Mouse (Mus musculus): Measurements from ENCODE around the gene Adh4. TPM values are rescaled to one million over a fixed set of nuclear protein-coding genes. Genes with fewer than 3 reads are reported as not detected.
"Not testable (repeated sequence)": the region's sequence is repeated elsewhere in the genome, so short reads cannot be mapped to it uniquely, and the experiment has no call there.

Adh4 gene
- polyA plus RNA-seq, 1 experiment: 0.34 TPM

DNA sequence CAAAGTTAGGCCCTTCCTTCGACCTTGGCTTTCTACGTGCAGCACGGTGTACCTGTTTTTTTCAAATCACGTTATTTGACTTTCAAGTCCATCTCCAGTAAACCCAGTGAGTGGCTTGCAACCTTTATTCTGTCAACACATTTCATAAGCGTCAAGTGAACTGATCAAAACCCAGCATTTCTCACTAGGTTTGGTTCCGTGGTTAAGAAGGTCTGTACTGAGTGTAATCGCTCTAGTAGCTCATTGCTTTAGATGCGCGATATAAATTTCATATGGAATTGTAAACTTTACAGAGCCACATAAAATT is 28.2 kb downstream of the Adh4 start:
- DNase-seq (ENCODE audit: low read depth): no peak

DNA sequence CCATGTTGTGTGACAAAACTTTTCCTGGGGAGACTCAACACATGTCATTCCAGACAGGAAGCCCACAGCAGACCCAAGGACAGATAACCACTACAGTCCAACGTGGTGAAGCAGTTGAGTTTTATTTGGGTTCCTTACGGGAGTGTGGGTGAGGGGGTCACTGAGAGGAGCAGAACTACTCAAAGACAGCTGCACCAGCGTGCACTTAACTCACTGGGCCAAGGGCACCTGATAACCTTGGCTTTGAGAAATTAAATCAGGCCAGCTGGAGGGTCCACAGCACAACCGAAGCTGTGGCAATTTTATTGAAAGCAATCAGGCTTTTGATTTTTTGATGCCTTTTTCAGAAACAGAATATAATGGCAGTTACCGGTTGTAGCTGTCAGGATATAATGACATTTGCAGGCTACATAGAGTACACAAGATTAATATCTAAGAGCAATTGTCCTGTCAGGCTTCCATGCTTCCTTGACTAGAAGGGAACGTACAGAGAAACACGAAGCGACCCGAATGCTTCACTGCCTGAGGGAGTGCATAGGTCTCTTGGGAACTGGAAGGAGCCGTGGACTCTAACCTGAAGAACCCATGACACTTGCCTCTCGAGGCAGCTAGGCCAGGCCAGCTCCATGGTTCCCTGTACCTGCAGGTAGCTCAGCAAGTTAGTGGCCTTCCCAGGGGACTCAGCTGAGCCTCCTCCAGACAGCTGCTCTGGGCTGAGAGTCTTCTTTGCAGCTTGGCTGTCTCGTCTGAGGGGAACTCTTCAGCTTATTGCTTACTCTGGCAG is 33.0 kb downstream of the Adh4 start:
- DNase-seq (ENCODE audit: low read depth): no peak

DNA sequence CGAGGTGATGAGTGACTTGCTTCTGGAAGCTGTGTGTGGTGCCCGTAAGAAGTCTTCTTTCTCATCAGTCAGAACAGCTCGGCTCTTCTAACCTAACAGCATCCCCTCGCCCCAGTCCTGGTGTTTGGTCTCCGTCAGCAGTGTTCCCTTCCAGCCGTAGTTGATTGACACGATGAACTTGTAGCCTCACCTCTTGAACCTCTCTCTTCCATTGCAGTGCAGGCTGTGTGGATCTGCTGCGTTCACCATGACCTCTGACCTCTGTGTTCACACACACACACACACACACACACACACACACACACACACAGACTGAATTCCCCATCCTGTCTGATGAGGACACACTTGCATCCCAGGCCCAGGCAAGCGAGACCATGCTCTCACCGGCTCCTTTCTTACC is 36.9 kb downstream of the Adh4 start:
- DNase-seq (ENCODE audit: low read depth): no peak

DNA sequence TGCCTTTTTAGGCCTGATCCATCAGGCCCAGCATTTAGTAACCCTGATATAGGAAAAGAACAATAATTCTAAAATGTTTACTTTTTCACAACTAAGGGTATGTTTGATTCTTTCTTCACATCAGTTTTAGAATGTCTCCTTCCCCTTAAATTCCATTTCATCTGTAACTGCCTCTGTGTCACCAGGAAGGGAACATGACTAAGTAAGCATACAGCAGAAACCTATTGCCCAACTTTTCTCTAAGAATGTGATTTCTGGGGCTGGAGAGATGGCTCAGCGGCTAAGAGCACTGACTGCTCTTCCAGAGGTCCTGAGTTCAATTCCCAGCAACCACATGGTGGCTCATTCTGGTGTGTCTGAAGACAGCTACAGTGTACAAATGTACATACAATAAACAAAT is 39.0 kb downstream of the Adh4 start:
- no peak for DNase-seq (ENCODE audit: low read depth)

DNA sequence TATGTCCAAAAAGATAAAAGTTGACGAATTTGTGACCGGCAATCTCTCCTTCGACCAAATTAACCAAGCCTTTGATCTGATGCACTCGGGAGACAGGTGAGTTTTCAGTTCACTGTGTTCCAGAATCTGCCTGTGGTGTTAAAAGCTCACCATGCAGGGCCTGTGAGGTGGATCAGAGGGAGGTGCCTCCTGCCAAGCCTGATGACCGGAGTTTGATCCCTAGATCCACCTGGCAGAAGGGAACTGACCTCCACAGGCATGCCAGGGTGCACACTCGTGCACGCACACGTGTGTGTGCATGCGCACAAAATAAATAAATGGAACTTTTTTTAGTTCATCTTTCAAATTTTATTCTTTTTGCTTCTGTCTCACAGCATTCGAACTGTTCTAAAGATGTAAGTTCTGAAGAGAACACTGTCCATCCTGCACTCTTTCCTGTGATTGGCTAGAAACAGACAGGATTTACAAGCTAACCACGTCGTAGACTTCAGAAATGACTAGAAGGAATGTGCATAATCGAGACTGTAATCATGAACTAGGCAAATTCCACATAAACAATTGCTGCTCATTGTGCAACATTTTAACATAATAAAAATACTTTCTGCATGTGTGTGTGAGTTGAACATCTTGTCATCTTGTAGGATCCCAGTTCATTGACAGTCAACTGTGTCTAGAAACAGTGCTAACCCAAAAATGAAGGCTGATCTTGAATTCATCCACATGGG is 39.6 kb downstream of the Adh4 start:
- no peak for DNase-seq (ENCODE audit: low read depth)

DNA sequence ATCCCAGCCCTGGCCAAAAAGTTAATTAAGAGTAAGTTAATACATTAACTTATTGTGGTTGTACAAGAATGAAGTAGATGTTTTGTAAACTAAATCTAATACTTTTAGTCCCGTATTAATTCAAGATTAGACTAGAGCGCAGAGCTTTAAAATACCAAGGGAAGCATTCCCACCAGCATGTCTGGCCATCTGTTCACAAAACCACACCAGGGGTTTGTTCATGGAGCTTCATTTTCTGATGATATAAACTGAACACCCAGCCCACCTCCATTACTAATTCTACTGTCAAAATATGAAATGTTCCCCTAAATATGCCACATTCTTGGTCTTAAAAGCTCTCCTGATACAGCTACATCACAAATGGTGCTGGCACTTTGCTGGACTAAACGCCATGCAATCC is 43.2 kb downstream of the Adh4 start:
- DNase-seq (ENCODE audit: low read depth): no peak

DNA sequence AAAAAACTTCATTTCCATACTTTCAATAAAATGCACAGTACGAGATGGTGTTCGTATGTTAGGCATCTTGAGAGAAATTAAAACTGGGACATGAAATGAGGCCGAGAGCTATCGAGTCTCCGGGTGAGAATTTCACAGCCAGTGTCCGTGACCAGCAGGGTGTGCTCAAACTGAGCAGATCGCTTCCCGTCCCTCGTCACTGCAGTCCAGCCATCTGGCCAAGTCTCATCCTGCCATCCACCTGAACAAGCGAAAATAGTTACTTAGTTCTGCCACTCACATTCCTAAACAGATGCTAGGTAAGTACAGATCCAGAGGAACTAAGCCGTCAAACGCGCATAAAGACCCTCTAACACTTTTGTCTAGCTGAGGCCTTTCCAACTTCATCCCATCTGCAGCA is 45.0 kb downstream of the Adh4 start:
- DNase-seq (ENCODE audit: low read depth): no peak

DNA sequence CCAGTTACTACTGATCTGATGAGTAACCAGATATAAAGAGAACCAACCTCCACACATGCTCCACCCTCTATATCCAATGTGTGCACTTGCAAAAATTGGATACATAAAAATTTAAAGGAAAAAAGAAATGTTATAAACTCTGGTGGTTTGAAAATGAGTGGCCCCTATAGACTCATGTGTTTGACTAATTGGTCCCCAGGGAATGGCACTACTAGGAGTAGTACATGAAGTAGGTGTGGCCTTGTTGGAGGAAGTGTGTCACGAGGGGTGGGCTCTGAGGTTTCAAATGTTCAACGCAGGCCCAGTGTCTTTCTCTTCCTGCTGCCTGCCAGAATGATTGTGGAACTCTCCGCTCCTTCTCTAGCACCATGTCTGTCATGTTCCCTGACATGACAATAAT is 46.6 kb downstream of the Adh4 start:
- no peak for DNase-seq (ENCODE audit: low read depth)

DNA sequence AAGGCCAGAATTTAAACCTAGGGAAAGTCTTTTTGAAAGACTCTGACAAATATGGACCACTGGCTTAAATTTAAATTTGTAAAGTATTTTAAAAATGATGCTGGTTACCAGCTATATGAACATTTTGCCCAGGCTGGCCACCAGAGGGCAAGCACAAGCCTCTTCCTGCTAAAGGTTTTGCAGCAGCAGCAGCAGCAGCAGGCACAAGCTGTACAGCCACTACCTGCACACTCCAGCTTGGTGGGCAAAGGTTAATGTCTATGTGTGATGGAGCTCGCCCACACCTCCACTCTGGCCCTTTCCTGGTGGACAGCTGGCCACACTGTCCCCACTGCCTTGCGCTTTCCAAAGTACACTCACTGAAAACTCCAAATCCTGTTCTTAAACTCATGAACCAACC is 47.9 kb downstream of the Adh4 start:
- no peak for DNase-seq (ENCODE audit: low read depth)

DNA sequence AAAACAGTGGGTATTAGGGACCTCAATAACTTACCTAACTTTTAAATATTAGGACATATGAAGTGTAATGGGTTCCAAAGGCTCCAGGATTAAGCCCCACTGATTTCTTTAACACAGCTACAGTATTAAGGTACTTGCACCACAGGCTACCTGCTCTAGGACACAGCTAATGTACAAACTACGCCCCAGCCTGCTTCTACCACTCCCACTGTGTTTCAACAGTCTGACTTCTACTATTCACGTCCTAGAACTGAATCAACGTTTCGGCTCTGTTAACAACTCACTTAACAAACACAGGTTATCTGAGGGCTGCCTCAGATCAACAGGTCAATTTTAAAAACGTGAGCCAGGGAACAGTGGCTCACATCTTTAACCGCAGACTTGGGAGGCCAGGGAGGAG is 48.5 kb downstream of the Adh4 start:
- no peak for DNase-seq (ENCODE audit: low read depth)

DNA sequence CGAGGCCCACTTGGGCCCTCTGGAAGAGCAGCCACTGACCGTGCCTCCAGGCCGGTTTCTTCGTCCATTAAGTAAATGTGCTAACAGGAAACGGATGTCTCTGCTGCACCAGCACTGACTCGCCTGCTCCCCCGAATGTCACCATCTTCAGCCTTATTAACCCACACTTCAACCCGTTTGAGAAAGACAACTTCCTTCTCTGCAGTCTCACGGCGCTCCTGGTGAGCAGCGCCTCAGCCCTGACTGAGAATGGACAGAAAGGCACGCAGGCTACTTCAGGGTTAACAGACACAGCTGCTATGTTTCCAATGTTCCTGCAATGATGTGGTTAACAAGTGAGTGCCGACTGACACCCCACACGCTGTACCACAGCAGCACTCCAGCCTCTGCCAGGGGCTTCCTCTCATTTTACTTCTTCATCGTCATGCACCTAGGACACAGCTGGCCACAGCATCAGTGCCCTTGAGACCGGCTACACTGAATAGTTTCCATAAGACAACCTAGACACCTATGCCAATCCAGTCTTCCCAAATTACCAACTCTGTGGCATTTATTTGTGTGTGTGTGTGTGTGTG is 49.4 kb downstream of the Adh4 start:
- no peak for DNase-seq (ENCODE audit: low read depth)

DNA sequence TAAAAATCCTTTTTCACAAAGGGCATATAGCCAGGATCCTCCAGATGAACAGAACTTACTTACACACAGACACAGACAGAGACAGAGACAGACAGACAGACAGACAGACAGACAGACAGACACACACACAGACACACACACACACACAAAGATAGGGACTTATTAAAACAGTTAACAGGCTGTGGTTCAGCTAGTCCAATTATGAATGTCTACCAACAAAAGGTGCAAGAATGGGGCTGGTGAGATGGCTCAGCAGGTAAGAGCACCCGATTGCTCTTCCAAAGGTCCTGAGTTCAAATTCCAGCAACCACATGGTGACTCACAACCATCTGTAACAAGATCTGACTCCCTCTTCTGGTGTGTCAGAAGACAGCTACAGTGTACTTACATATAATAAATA is 51.4 kb downstream of the Adh4 start:
- not testable (repeated sequence) for DNase-seq (ENCODE audit: low read depth)

DNA sequence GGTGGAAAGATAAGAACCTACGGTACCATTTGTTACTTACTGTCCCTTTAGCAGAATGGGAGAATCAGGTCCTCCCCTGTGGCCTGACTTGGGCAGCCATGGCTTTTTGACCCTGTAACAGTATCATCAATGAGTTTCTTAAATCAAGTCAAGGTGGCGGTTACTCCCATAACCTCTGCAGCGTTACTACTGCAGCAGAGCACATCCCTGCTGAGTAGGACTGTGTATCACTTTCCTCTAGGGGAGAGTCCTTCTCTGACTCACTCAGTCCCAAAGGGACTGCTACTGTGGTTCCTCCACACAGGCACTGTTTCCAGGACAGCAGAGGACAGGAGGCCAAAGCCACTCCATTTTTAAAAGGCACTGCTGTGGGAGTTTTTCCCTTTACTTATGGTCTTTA is 55.8 kb downstream of the Adh4 start:
- DNase-seq (ENCODE audit: low read depth): no peak

DNA sequence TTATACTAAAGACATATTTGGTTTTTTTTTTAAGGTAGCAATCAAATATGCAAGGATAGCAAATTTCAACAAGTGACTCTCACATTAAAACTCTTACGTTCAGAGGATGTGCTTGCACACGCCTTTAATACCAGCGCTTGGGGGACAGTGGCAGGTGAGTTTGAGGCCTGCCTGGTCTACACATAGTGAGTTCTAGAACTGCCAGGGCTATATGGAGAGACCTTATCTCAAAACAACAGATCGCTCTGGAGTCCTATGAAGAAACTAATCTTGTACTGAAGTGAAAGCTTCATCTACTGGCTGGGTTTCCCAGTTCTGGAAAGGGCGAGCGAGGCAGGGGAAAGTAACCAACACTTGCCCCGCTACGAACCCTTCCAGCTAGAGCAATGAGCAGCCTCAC is 64.2 kb downstream of the Adh4 start:
- DNase-seq (ENCODE audit: low read depth): no peak

Other genes with a start within 250 kb of the Adh4 start
- gene 4930579F01Rik, start 221.6 kb upstream of the Adh4 start, polyA plus RNA-seq (2012; rRNA removed): 0.08 and 0.09 TPM in 2 replicates
- 0.16 and 0.29 TPM in 2 replicates for gene Adh7, start 197.7 kb upstream of the Adh4 start, polyA plus RNA-seq (2012; rRNA removed)
- 212 and 290 TPM in 2 replicates for gene Adh1, start 154.5 kb upstream of the Adh4 start, polyA plus RNA-seq (2012; rRNA removed)
- 0.26 TPM in 1 of 2 replicates, not detected in the other for gene Adh6a, start 102.2 kb upstream of the Adh4 start, polyA plus RNA-seq (2012; rRNA removed)
- 1.2 and 2.0 TPM in 2 replicates for gene Adh6b, start 73.7 kb upstream of the Adh4 start, polyA plus RNA-seq (2012; rRNA removed)
- gene Adh5, start 27.6 kb downstream of the Adh4 start, polyA plus RNA-seq (2012; rRNA removed): 102 and 114 TPM in 2 replicates
- gene Metap1, start 74.0 kb downstream of the Adh4 start, polyA plus RNA-seq (2012; rRNA removed): 42.0 and 47.0 TPM in 2 replicates
- 27.5 and 30.2 TPM in 2 replicates for gene Eif4e, start 110.7 kb downstream of the Adh4 start, polyA plus RNA-seq (2012; rRNA removed)